ENCODE assay signal across 13 mouse cellular contexts in the genomic region with DNA sequence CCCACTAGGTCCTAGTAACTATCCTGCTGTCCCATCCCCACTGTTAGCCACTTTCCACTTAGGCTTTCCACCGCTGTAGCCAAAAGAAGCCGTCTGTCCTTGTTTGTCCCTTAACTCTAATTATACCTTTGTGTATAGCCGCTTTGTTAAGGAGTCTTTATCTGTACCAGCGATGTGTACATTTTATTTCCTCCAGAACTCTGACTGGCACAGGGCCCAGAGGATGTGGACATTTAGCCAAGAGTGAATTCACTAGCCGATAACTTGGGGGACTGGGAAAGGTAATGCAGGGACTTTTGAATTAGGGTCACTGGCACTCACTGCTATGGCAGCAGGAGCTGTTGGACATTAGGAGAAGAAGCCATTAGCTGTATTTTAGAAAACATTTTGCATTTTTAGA. TPM values are rescaled to one million over a fixed set of nuclear protein-coding genes. Genes with fewer than 3 reads are reported as not detected.
DNase-seq lines count a peak whose midpoint lies in the region; ATAC-seq and TF ChIP-seq lines count a peak whose summit lies in the region.
"Had no signal": no experiment of that assay in that cellular context is flagged by ENCODE, and none has a peak within 500 bp of the region (broad histone marks: within the 10 kb centered on the region; RNA-seq: fewer than 3 reads in every experiment).

No protein-coding gene starts in this region.

- no peak overlapping the region for H3K9ac ChIP-seq in midbrain, embryonic 14.5 days (replicated peaks; ENCODE audit: low read length)
- H3K9ac ChIP-seq in midbrain, postnatal 0 days (replicated peaks; ENCODE audit: low read length, poor library complexity, severe bottlenecking) = no peak overlapping the region
- no peak overlapping the region for H3K9ac ChIP-seq in embryonic facial prominence, embryonic 14.5 days (ENCODE audit: low read depth, low read length)

- no peaks in the 10 kb centered on the region for H3K36me3 ChIP-seq in midbrain, embryonic 14.5 days (ENCODE audit: control insufficient read depth, insufficient read depth, low read length)
- no peaks in the 10 kb centered on the region for H3K36me3 ChIP-seq in midbrain, postnatal 0 days (ENCODE audit: insufficient read depth, low read length)
- H3K36me3 ChIP-seq in embryonic facial prominence, embryonic 14.5 days (ENCODE audit: control insufficient read depth, insufficient read depth, low read length) = no peaks in the 10 kb centered on the region

- H3K27ac ChIP-seq in midbrain, embryonic 14.5 days (replicated peaks; ENCODE audit: low read depth, low read length) = no peak overlapping the region
- no peak overlapping the region for H3K27ac ChIP-seq in midbrain, postnatal 0 days (ENCODE audit: low read depth, low read length)
- no peak overlapping the region; the same call in 1 of the 2 replicates for H3K27ac ChIP-seq in embryonic facial prominence, embryonic 14.5 days (replicated peaks; ENCODE audit: low read depth, low read length)

- no peaks in the 10 kb centered on the region for H3K27me3 ChIP-seq in midbrain, embryonic 14.5 days (ENCODE audit: control insufficient read depth, insufficient read depth, low read length)
- no peaks in the 10 kb centered on the region for H3K27me3 ChIP-seq in midbrain, postnatal 0 days (ENCODE audit: insufficient read depth, low read length)
- no peaks in the 10 kb centered on the region for H3K27me3 ChIP-seq in embryonic facial prominence, embryonic 14.5 days (replicated peaks; ENCODE audit: control insufficient read depth, insufficient read depth, low read length)

- no peak overlapping the region for H3K4me2 ChIP-seq in midbrain, embryonic 14.5 days (ENCODE audit: low read length)
- no peak overlapping the region for H3K4me2 ChIP-seq in midbrain, postnatal 0 days (ENCODE audit: low read depth, low read length, poor library complexity, severe bottlenecking)
- H3K4me2 ChIP-seq in embryonic facial prominence, embryonic 14.5 days (ENCODE audit: low read depth, low read length) = no peak overlapping the region

- H3K4me3 ChIP-seq in midbrain, embryonic 14.5 days (replicated peaks; ENCODE audit: low read depth, low read length) = no peak overlapping the region
- H3K4me3 ChIP-seq in midbrain, postnatal 0 days (ENCODE audit: low read depth, low read length) = no peak overlapping the region
- no peak overlapping the region for H3K4me3 ChIP-seq in embryonic facial prominence, embryonic 14.5 days (ENCODE audit: low read depth, low read length)
- H3K4me3 ChIP-seq: myocyte had no signal

- DNase-seq in midbrain, embryonic 14.5 days = peak; percentile 9
- DNase-seq in midbrain, postnatal 0 days (ENCODE audit: low spot score) = no peak
- DNase-seq in embryonic facial prominence, embryonic 14.5 days (ENCODE audit: low spot score) = peak; percentile 35
- peak; percentile 31 for DNase-seq in large intestine, adult 2 months (ENCODE audit: low read depth, low spot score)
- no peak for DNase-seq in thymus, postnatal 4 days
- DNase-seq: gastrocnemius, postnatal 10 days had no signal

- H3K9me3 ChIP-seq in midbrain, embryonic 14.5 days (ENCODE audit: control insufficient read depth, low read length) = no peaks in the 10 kb centered on the region
- no peaks in the 10 kb centered on the region for H3K9me3 ChIP-seq in midbrain, postnatal 0 days (ENCODE audit: low read length)
- H3K9me3 ChIP-seq in embryonic facial prominence, embryonic 14.5 days (ENCODE audit: control insufficient read depth, low read length) = no peaks in the 10 kb centered on the region

- no peak for TF ChIP-seq CTCF in midbrain, postnatal 0 days (IDR thresholded peaks at IDR 0.05)

- 57% methylated on average over 5 of the region's 5 CpGs for WGBS in midbrain, embryonic 14.5 days
- WGBS in midbrain, postnatal 0 days = 51% methylated on average over 5 of the region's 5 CpGs
- WGBS in embryonic facial prominence, embryonic 14.5 days = 44% methylated on average over 5 of the region's 5 CpGs
- WGBS in large intestine, adult 2 months = 9% methylated on average over 5 of the region's 5 CpGs

- no peaks in the 10 kb centered on the region for H3K4me1 ChIP-seq in midbrain, embryonic 14.5 days (ENCODE audit: control insufficient read depth, insufficient read depth, low read length)
- no peaks in the 10 kb centered on the region for H3K4me1 ChIP-seq in midbrain, postnatal 0 days (ENCODE audit: insufficient read depth, low read length)
- peaks cover 13% of the 10 kb centered on the region; the same call in 1 of the 2 replicates for H3K4me1 ChIP-seq in embryonic facial prominence, embryonic 14.5 days (ENCODE audit: control insufficient read depth, insufficient read depth, low read length)

- ATAC-seq in midbrain, embryonic 14.5 days (ENCODE audit: low FRiP score, low TSS enrichment) = no peak
- ATAC-seq in midbrain, postnatal 0 days (ENCODE audit: low FRiP score) = no peak
- ATAC-seq in embryonic facial prominence, embryonic 14.5 days (ENCODE audit: low read depth) = no peak
- 0 out of 2 replicates have a peak, but pooled peaks have one; percentile 22 for ATAC-seq in megakaryocyte-erythroid progenitor cell, adult 5-6 weeks (replicated peaks; ENCODE audit: low FRiP score, low TSS enrichment, poor library complexity, severe bottlenecking)
- ATAC-seq in erythroid progenitor cell, adult 5-6 weeks (replicated peaks; ENCODE audit: low FRiP score, poor library complexity, severe bottlenecking) = no peak
- no peak; the same call in 1 of the 2 replicates for ATAC-seq in frontal cortex, adult (ENCODE audit: low TSS enrichment)
- ATAC-seq: activated CD4-positive, CD25-positive, alpha-beta regulatory T cell, adult 4 months had no signal

RNA-seq across cellular contexts. Expression of a gene that starts 12.1 kb away (rescaled TPM):
- not detected in 2 replicates for polyA plus RNA-seq in midbrain, embryonic 14.5 days (2014; fragmentation: Nextera tagmentation; extraction: Ambion mirVana)
- total RNA-seq in midbrain, postnatal 0 days (2014; rRNA removed) = not detected in 2 replicates
- polyA plus RNA-seq in midbrain, postnatal 0 days (2015; fragmentation: Nextera tagmentation; extraction: Ambion mirVana) = not detected in 2 replicates
- not detected in 2 replicates for polyA plus RNA-seq in embryonic facial prominence, embryonic 14.5 days (2014; fragmentation: Nextera tagmentation; extraction: Ambion mirVana)
- polyA plus RNA-seq in large intestine, adult 2 months (2012; rRNA removed) = not detected in 2 replicates
- not detected in 2 replicates for total RNA-seq in megakaryocyte-erythroid progenitor cell, adult 5-6 weeks (2014; fragmentation: Nextera tagmentation)
- not detected in 2 replicates for total RNA-seq in megakaryocyte-erythroid progenitor cell, adult 5-6 weeks (2017)
- total RNA-seq in erythroid progenitor cell, adult 5-6 weeks (2015; ENCODE audit: low replicate concordance) = not detected in 2 replicates
- not detected in 2 replicates for total RNA-seq in erythroid progenitor cell, adult 5-6 weeks (2017; ENCODE audit: low replicate concordance)
- total RNA-seq: gastrocnemius, postnatal 10 days; layer of hippocampus, adult 18-20 months had no signal
- polyA plus RNA-seq: activated CD4-positive, CD25-positive, alpha-beta regulatory T cell, adult 4 months; limb, embryonic 11.5 days; myocyte had no signal

RNA-seq across cellular contexts. Expression of a gene that starts 14.3 kb away (rescaled TPM):
- polyA plus RNA-seq in midbrain, embryonic 14.5 days (2014; fragmentation: Nextera tagmentation; extraction: Ambion mirVana) = 20.0 and 21.5 TPM in 2 replicates
- 19.4 and 26.6 TPM in 2 replicates for total RNA-seq in midbrain, postnatal 0 days (2014; rRNA removed)
- polyA plus RNA-seq in midbrain, postnatal 0 days (2015; fragmentation: Nextera tagmentation; extraction: Ambion mirVana) = 39.1 and 40.5 TPM in 2 replicates
- polyA plus RNA-seq in embryonic facial prominence, embryonic 14.5 days (2014; fragmentation: Nextera tagmentation; extraction: Ambion mirVana) = 40.1 and 42.2 TPM in 2 replicates
- 20.2 and 28.8 TPM in 2 replicates for polyA plus RNA-seq in large intestine, adult 2 months (2012; rRNA removed)
- 24.5 and 34.8 TPM in 2 replicates for total RNA-seq in megakaryocyte-erythroid progenitor cell, adult 5-6 weeks (2014; fragmentation: Nextera tagmentation)
- total RNA-seq in megakaryocyte-erythroid progenitor cell, adult 5-6 weeks (2017) = 15.0 and 21.6 TPM in 2 replicates
- total RNA-seq in erythroid progenitor cell, adult 5-6 weeks (2015; ENCODE audit: low replicate concordance) = not detected in 2 replicates
- total RNA-seq in erythroid progenitor cell, adult 5-6 weeks (2017; ENCODE audit: low replicate concordance) = 2.7 and 4.7 TPM in 2 replicates

RNA-seq across cellular contexts. Expression of a gene that starts 37.6 kb away (rescaled TPM):
- polyA plus RNA-seq in midbrain, embryonic 14.5 days (2014; fragmentation: Nextera tagmentation; extraction: Ambion mirVana) = 54.1 and 75.1 TPM in 2 replicates
- 98.9 and 116 TPM in 2 replicates for total RNA-seq in midbrain, postnatal 0 days (2014; rRNA removed)
- 33.2 and 34.1 TPM in 2 replicates for polyA plus RNA-seq in midbrain, postnatal 0 days (2015; fragmentation: Nextera tagmentation; extraction: Ambion mirVana)
- 33.2 and 34.3 TPM in 2 replicates for polyA plus RNA-seq in embryonic facial prominence, embryonic 14.5 days (2014; fragmentation: Nextera tagmentation; extraction: Ambion mirVana)
- polyA plus RNA-seq in large intestine, adult 2 months (2012; rRNA removed) = 22.4 and 61.6 TPM in 2 replicates
- 18.7 and 31.1 TPM in 2 replicates for total RNA-seq in megakaryocyte-erythroid progenitor cell, adult 5-6 weeks (2014; fragmentation: Nextera tagmentation)
- 19.9 and 21.8 TPM in 2 replicates for total RNA-seq in megakaryocyte-erythroid progenitor cell, adult 5-6 weeks (2017)
- total RNA-seq in erythroid progenitor cell, adult 5-6 weeks (2015; ENCODE audit: low replicate concordance) = 5.4 and 15.1 TPM in 2 replicates
- 13.1 and 15.1 TPM in 2 replicates for total RNA-seq in erythroid progenitor cell, adult 5-6 weeks (2017; ENCODE audit: low replicate concordance)

Comparison
In these comparisons a context has a peak if more than half of its experiments do, and no peak if none do; other contexts are left out.
1. DNase-seq: peak in midbrain, embryonic 14.5 days (single experiment), embryonic facial prominence, embryonic 14.5 days (single experiment) and large intestine, adult 2 months (single experiment); none in midbrain, postnatal 0 days (single experiment) and thymus, postnatal 4 days (single experiment).